8 mouse cellular contexts compared by ENCODE assay signal in the genomic region with DNA sequence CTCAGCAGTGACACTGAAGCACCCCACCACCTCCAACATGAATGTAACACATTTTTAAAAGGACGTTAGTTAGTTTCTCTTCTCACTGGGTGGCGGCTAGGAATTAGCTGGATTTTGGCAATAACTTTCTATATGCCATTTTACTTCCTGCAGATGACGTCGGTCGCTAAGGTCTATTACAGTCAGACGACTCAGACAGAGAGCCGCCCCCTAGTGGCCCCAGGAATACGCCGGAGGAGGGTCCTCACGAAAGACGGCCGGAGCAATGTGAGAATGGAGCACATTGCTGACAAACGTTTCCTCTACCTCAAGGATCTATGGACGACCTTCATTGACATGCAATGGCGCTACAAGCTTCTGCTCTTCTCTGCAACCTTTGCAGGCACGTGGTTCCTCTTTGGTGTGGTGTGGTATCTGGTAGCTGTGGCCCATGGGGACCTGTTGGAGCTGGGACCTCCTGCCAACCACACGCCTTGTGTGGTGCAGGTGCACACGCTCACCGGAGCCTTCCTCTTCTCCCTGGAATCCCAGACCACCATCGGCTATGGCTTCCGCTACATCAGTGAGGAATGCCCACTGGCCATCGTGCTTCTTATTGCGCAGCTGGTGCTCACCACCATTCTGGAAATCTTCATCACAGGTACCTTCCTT. TPM values are rescaled to one million over a fixed set of nuclear protein-coding genes. Genes with fewer than 3 reads are reported as not detected.
DNase-seq lines count a peak whose midpoint lies in the region; ATAC-seq lines count a peak whose summit lies in the region.

No protein-coding gene starts in this region.

- 25% methylated on average over 23 of the region's 23 CpGs for WGBS in embryonic facial prominence, embryonic 12.5 days
- 30% methylated on average over 23 of the region's 23 CpGs for WGBS in hindbrain, embryonic 14.5 days
- WGBS in liver, embryonic 15.5 days (ENCODE audit: insufficient replicate concordance) = 27% methylated on average over 23 of the region's 23 CpGs
- WGBS in neural tube, embryonic 11.5 days = 29% methylated on average over 23 of the region's 23 CpGs

- no peak overlapping the region for H3K4me3 ChIP-seq in embryonic facial prominence, embryonic 12.5 days
- H3K4me3 ChIP-seq in hindbrain, embryonic 14.5 days (replicated peaks; ENCODE audit: low read length) = no peak overlapping the region
- no peak overlapping the region for H3K4me3 ChIP-seq in liver, embryonic 15.5 days (replicated peaks)
- no peak overlapping the region for H3K4me3 ChIP-seq in neural tube, embryonic 11.5 days (ENCODE audit: low read depth, low read length)

- no peaks in the 10 kb centered on the region for H3K9me3 ChIP-seq in embryonic facial prominence, embryonic 12.5 days
- H3K9me3 ChIP-seq in hindbrain, embryonic 14.5 days (ENCODE audit: control insufficient read depth, low read length) = no peaks in the 10 kb centered on the region
- no peaks in the 10 kb centered on the region for H3K9me3 ChIP-seq in liver, embryonic 15.5 days (replicated peaks)
- no peaks in the 10 kb centered on the region for H3K9me3 ChIP-seq in neural tube, embryonic 11.5 days (ENCODE audit: control insufficient read depth, low read length)

- no peak overlapping the region for H3K9ac ChIP-seq in embryonic facial prominence, embryonic 12.5 days
- no peak overlapping the region for H3K9ac ChIP-seq in hindbrain, embryonic 14.5 days
- H3K9ac ChIP-seq in liver, embryonic 15.5 days = no peak overlapping the region
- H3K9ac ChIP-seq in neural tube, embryonic 11.5 days (ENCODE audit: low read length) = no peak overlapping the region

- peaks cover 5% of the 10 kb centered on the region; the same call in 1 of the 2 replicates for H3K4me1 ChIP-seq in embryonic facial prominence, embryonic 12.5 days
- no peaks in the 10 kb centered on the region for H3K4me1 ChIP-seq in hindbrain, embryonic 14.5 days (replicated peaks; ENCODE audit: control insufficient read depth, insufficient read depth, low read length)
- H3K4me1 ChIP-seq in liver, embryonic 15.5 days (replicated peaks) = peaks cover 14% of the 10 kb centered on the region
- H3K4me1 ChIP-seq in neural tube, embryonic 11.5 days (ENCODE audit: control insufficient read depth, insufficient read depth, low read length) = peaks cover 4% of the 10 kb centered on the region; the same call in 1 of the 2 replicates

- DNase-seq in cerebellum, postnatal 4 days (ENCODE audit: low spot score in 2 of 2) = peak; percentile 44 to 67
- no peak for DNase-seq in cerebellum, adult 8-10 months
- DNase-seq in ES-CJ7 (ENCODE audit: low read depth, low spot score) = peak; percentile 91
- peak; percentile 61 for DNase-seq in hindbrain, embryonic 14.5 days (ENCODE audit: low spot score)
- DNase-seq in neural tube, embryonic 11.5 days (ENCODE audit: low spot score) = peak; percentile 65
- DNase-seq in yolk sac, embryonic 10.5 days (ENCODE audit: low spot score) = peak; percentile 18

- no peaks in the 10 kb centered on the region for H3K36me3 ChIP-seq in embryonic facial prominence, embryonic 12.5 days
- H3K36me3 ChIP-seq in hindbrain, embryonic 14.5 days (replicated peaks; ENCODE audit: control insufficient read depth, insufficient read depth) = no peaks in the 10 kb centered on the region
- no peaks in the 10 kb centered on the region for H3K36me3 ChIP-seq in liver, embryonic 15.5 days (replicated peaks)
- no peaks in the 10 kb centered on the region; the same call in 1 of the 2 replicates for H3K36me3 ChIP-seq in neural tube, embryonic 11.5 days (ENCODE audit: control insufficient read depth, insufficient read depth, low read length)

- 0 out of 2 replicates have a peak, but pooled peaks cover 5% of the 10 kb centered on the region for H3K27me3 ChIP-seq in embryonic facial prominence, embryonic 12.5 days
- H3K27me3 ChIP-seq in hindbrain, embryonic 14.5 days (ENCODE audit: control insufficient read depth, insufficient read depth, low read length) = no peaks in the 10 kb centered on the region
- 0 out of 2 replicates have a peak, but pooled peaks cover 15% of the 10 kb centered on the region for H3K27me3 ChIP-seq in liver, embryonic 15.5 days
- H3K27me3 ChIP-seq in neural tube, embryonic 11.5 days (ENCODE audit: control insufficient read depth, insufficient read depth, low read length) = no peaks in the 10 kb centered on the region

- ATAC-seq in embryonic facial prominence, embryonic 12.5 days (ENCODE audit: insufficient number of reproducible peaks, insufficient read depth, low FRiP score, low TSS enrichment) = no peak
- ATAC-seq in hindbrain, embryonic 14.5 days (ENCODE audit: low FRiP score) = peak; percentile 51; the same call in 1 of the 2 replicates
- no peak for ATAC-seq in liver, embryonic 15.5 days (ENCODE audit: insufficient read depth)
- ATAC-seq in neural tube, embryonic 11.5 days (ENCODE audit: insufficient read depth, low FRiP score, low TSS enrichment) = no peak

- H3K4me2 ChIP-seq in embryonic facial prominence, embryonic 12.5 days (replicated peaks) = peak overlapping the region; percentile 7; the same call in 1 of the 2 replicates
- H3K4me2 ChIP-seq in hindbrain, embryonic 14.5 days (replicated peaks) = peak overlapping the region; percentile 31
- H3K4me2 ChIP-seq in liver, embryonic 15.5 days = peak overlapping the region; percentile 31; the same call in 1 of the 2 replicates
- no peak overlapping the region for H3K4me2 ChIP-seq in neural tube, embryonic 11.5 days (ENCODE audit: low read depth)

- H3K27ac ChIP-seq in embryonic facial prominence, embryonic 12.5 days = no peak overlapping the region
- H3K27ac ChIP-seq in hindbrain, embryonic 14.5 days = no peak overlapping the region
- H3K27ac ChIP-seq in liver, embryonic 15.5 days (replicated peaks) = no peak overlapping the region
- H3K27ac ChIP-seq in neural tube, embryonic 11.5 days (ENCODE audit: low read depth, low read length) = no peak overlapping the region

RNA-seq across cellular contexts. Expression of a gene that starts 7.5 kb away (rescaled TPM):
- 9.9 and 10.3 TPM in 2 replicates for polyA plus RNA-seq in embryonic facial prominence, embryonic 12.5 days (2016; fragmentation: Nextera tagmentation; extraction: Ambion mirVana)
- polyA plus RNA-seq in hindbrain, embryonic 14.5 days (2014; fragmentation: Nextera tagmentation; extraction: Ambion mirVana) = 5.6 and 5.9 TPM in 2 replicates
- 1.7 and 1.9 TPM in 2 replicates for polyA plus RNA-seq in liver, embryonic 15.5 days (2015; fragmentation: Nextera tagmentation; extraction: Ambion mirVana)
- 14.2 and 15.1 TPM in 2 replicates for polyA plus RNA-seq in neural tube, embryonic 11.5 days (2014; fragmentation: Nextera tagmentation; extraction: Ambion mirVana)

RNA-seq across cellular contexts. Expression of a gene that starts 27.9 kb away (rescaled TPM):
- polyA plus RNA-seq in embryonic facial prominence, embryonic 12.5 days (2016; fragmentation: Nextera tagmentation; extraction: Ambion mirVana) = 0.06 and 0.08 TPM in 2 replicates
- 2.8 and 3.5 TPM in 2 replicates for polyA plus RNA-seq in hindbrain, embryonic 14.5 days (2014; fragmentation: Nextera tagmentation; extraction: Ambion mirVana)
- 0.09 and 0.12 TPM in 2 replicates for polyA plus RNA-seq in liver, embryonic 15.5 days (2015; fragmentation: Nextera tagmentation; extraction: Ambion mirVana)
- polyA plus RNA-seq in neural tube, embryonic 11.5 days (2014; fragmentation: Nextera tagmentation; extraction: Ambion mirVana) = 0.85 and 0.93 TPM in 2 replicates

RNA-seq across cellular contexts. Expression of a gene that starts 39.8 kb away (rescaled TPM):
- 0.15 and 0.22 TPM in 2 replicates for polyA plus RNA-seq in embryonic facial prominence, embryonic 12.5 days (2016; fragmentation: Nextera tagmentation; extraction: Ambion mirVana)
- polyA plus RNA-seq in hindbrain, embryonic 14.5 days (2014; fragmentation: Nextera tagmentation; extraction: Ambion mirVana) = 1.7 and 2.1 TPM in 2 replicates
- 0.03 TPM in 1 of 2 replicates, not detected in the other for polyA plus RNA-seq in liver, embryonic 15.5 days (2015; fragmentation: Nextera tagmentation; extraction: Ambion mirVana)
- 0.30 and 0.84 TPM in 2 replicates for polyA plus RNA-seq in neural tube, embryonic 11.5 days (2014; fragmentation: Nextera tagmentation; extraction: Ambion mirVana)
